In genomic region chr11:49083808-49084207, GRCm38 (mm10) we compare ENCODE assay signal across 27 mouse cellular contexts. TPM values are rescaled to one million over a fixed set of nuclear protein-coding genes. Genes with fewer than 3 reads are reported as not detected.
A peak's percentile ranks its signal among the peaks of the same experiment; 100 is the strongest.
DNase-seq lines count a peak whose midpoint lies in the region; ATAC-seq and TF ChIP-seq lines count a peak whose summit lies in the region.
"Had no signal": no experiment of that assay in that cellular context is flagged by ENCODE, and none has a peak within 500 bp of the region (broad histone marks: within the 10 kb centered on the region; RNA-seq: fewer than 3 reads in every experiment).

No protein-coding gene starts in this region.

- no peak overlapping the region for H3K9ac ChIP-seq in heart, postnatal 0 days (replicated peaks; ENCODE audit: low read depth, low read length)
- no peak overlapping the region for H3K9ac ChIP-seq in heart, embryonic 12.5 days
- H3K9ac ChIP-seq in liver, embryonic 12.5 days = peak overlapping the region; percentile 32; the same call in 1 of the 2 replicates
- H3K9ac ChIP-seq: heart, embryonic 15.5 days; midbrain, embryonic 12.5 days; neural tube, embryonic 12.5 days had no signal

- no peak overlapping the region for H3K4me3 ChIP-seq in heart, postnatal 0 days (ENCODE audit: low read depth, low read length)
- no peak overlapping the region for H3K4me3 ChIP-seq in heart, embryonic 12.5 days
- H3K4me3 ChIP-seq in liver, embryonic 12.5 days = no peak overlapping the region
- H3K4me3 ChIP-seq: heart, embryonic 15.5 days; left cerebral cortex, adult 2 months; midbrain, embryonic 12.5 days; neural tube, embryonic 12.5 days had no signal

- H3K4me2 ChIP-seq in heart, postnatal 0 days (ENCODE audit: low read depth, low read length) = no peak overlapping the region
- no peak overlapping the region for H3K4me2 ChIP-seq in heart, embryonic 12.5 days
- peak overlapping the region; percentile 28; the same call in 1 of the 2 replicates for H3K4me2 ChIP-seq in liver, embryonic 12.5 days
- H3K4me2 ChIP-seq: heart, embryonic 15.5 days; midbrain, embryonic 12.5 days; neural tube, embryonic 12.5 days had no signal

- no peaks in the 10 kb centered on the region for H3K27me3 ChIP-seq in heart, postnatal 0 days (ENCODE audit: control insufficient read depth, insufficient read depth, low read length)
- no peaks in the 10 kb centered on the region for H3K27me3 ChIP-seq in heart, embryonic 12.5 days (replicated peaks)
- H3K27me3 ChIP-seq in liver, embryonic 12.5 days (replicated peaks) = no peaks in the 10 kb centered on the region
- H3K27me3 ChIP-seq: heart, embryonic 15.5 days; midbrain, embryonic 12.5 days had no signal

- no peak for TF ChIP-seq CTCF in heart, postnatal 0 days (IDR thresholded peaks at IDR 0.05; ENCODE audit: low read depth)

- no peak for DNase-seq in heart, postnatal 0 days (ENCODE audit: low spot score)
- peak; percentile 55 for DNase-seq in MEL-GATA-1-ER (ENCODE audit: extremely low read depth, low read depth)
- DNase-seq in frontal cortex, postnatal 14 days (ENCODE audit: low spot score in 2 of 2) = no peak
- DNase-seq in left cerebral cortex, adult 11 months (ENCODE audit: low spot score) = no peak
- no peak for DNase-seq in retina, postnatal 1 day
- DNase-seq: adrenal gland, postnatal 10 days; cerebellum, adult 9-11 months; embryo, embryonic 11 days; heart, adult 18-20 months; kidney, adult 2 months; kidney, postnatal 25 days; left cerebral cortex, postnatal 4 days; lung, postnatal 14 days; right cerebral cortex, postnatal 14 days; spleen, adult 18-20 months had no signal

- TF ChIP-seq EP300 in heart, postnatal 0 days (IDR thresholded peaks at IDR 0.05; ENCODE audit: low read depth) = no peak

- H3K36me3 ChIP-seq in heart, postnatal 0 days (replicated peaks; ENCODE audit: control insufficient read depth, insufficient read depth, low read length) = no peaks in the 10 kb centered on the region
- H3K36me3 ChIP-seq in heart, embryonic 12.5 days = no peaks in the 10 kb centered on the region
- no peaks in the 10 kb centered on the region for H3K36me3 ChIP-seq in liver, embryonic 12.5 days
- H3K36me3 ChIP-seq: heart, embryonic 15.5 days; midbrain, embryonic 12.5 days; neural tube, embryonic 12.5 days had no signal

- H3K4me1 ChIP-seq in heart, postnatal 0 days (ENCODE audit: control insufficient read depth, insufficient read depth) = peaks cover 7% of the 10 kb centered on the region; the same call in 1 of the 2 replicates
- H3K4me1 ChIP-seq in heart, embryonic 12.5 days (replicated peaks) = 0 out of 2 replicates have a peak, but pooled peaks cover 9% of the 10 kb centered on the region
- H3K4me1 ChIP-seq in liver, embryonic 12.5 days = peaks cover 84% of the 10 kb centered on the region
- H3K4me1 ChIP-seq: neural tube, embryonic 12.5 days had no signal

- ATAC-seq in heart, postnatal 0 days (ENCODE audit: insufficient read depth, low read depth) = no peak; the same call in 1 of the 2 replicates
- ATAC-seq in heart, embryonic 12.5 days (ENCODE audit: insufficient number of reproducible peaks, low FRiP score) = no peak
- peak; percentile 51 for ATAC-seq in liver, embryonic 12.5 days
- peak; percentile 27 for ATAC-seq in megakaryocyte progenitor cell, adult 5-6 weeks (replicated peaks; ENCODE audit: poor library complexity)

- H3K9me3 ChIP-seq in heart, postnatal 0 days (replicated peaks; ENCODE audit: control insufficient read depth, low read length) = no peaks in the 10 kb centered on the region
- no peaks in the 10 kb centered on the region for H3K9me3 ChIP-seq in heart, embryonic 12.5 days (replicated peaks)
- H3K9me3 ChIP-seq in liver, embryonic 12.5 days (replicated peaks) = no peaks in the 10 kb centered on the region
- H3K9me3 ChIP-seq: heart, embryonic 15.5 days; midbrain, embryonic 12.5 days; neural tube, embryonic 12.5 days had no signal

- 65% methylated on average over 3 of the region's 3 CpGs for WGBS in heart, postnatal 0 days
- 74% methylated on average over 3 of the region's 3 CpGs for WGBS in heart, embryonic 12.5 days
- 18% methylated on average over 3 of the region's 3 CpGs for WGBS in liver, embryonic 12.5 days (ENCODE audit: insufficient replicate concordance)

- peak overlapping the region; percentile 55; the same call in 1 of the 2 replicates for H3K27ac ChIP-seq in heart, postnatal 0 days (ENCODE audit: low read depth)
- H3K27ac ChIP-seq in heart, embryonic 12.5 days (ENCODE audit: poor library complexity, severe bottlenecking) = no peak overlapping the region
- H3K27ac ChIP-seq in liver, embryonic 12.5 days = peak overlapping the region; percentile 94
- H3K27ac ChIP-seq: heart, embryonic 15.5 days; left cerebral cortex, adult 2 months; midbrain, embryonic 12.5 days; neural tube, embryonic 12.5 days had no signal

RNA-seq across cellular contexts. Expression of gene Ifi47, which starts 7.4 kb away (rescaled TPM):
- 2.0 and 2.1 TPM in 2 replicates for total RNA-seq in heart, postnatal 0 days (2014; rRNA removed; ENCODE audit: low replicate concordance)
- 1.4 and 1.8 TPM in 2 replicates for polyA plus RNA-seq in heart, postnatal 0 days (2015; fragmentation: Nextera tagmentation; extraction: Ambion mirVana)
- 0.55 and 0.68 TPM in 2 replicates for polyA plus RNA-seq in heart, embryonic 12.5 days (2016; fragmentation: Nextera tagmentation; extraction: Ambion mirVana)
- polyA plus RNA-seq in liver, embryonic 12.5 days (2016; fragmentation: Nextera tagmentation; extraction: Ambion mirVana) = 7.0 and 7.2 TPM in 2 replicates
- 129 and 147 TPM in 2 replicates for total RNA-seq in megakaryocyte progenitor cell, adult 5-6 weeks (2015)
- 54.3 and 57.2 TPM in 2 replicates for total RNA-seq in megakaryocyte progenitor cell, adult 5-6 weeks (2017)

RNA-seq across cellular contexts. Expression of gene Tgtp2, which starts 19.8 kb away (rescaled TPM):
- 0.08 TPM in 1 of 2 replicates, not detected in the other for total RNA-seq in heart, postnatal 0 days (2014; rRNA removed; ENCODE audit: low replicate concordance)
- 0.36 and 0.54 TPM in 2 replicates for polyA plus RNA-seq in heart, postnatal 0 days (2015; fragmentation: Nextera tagmentation; extraction: Ambion mirVana)
- not detected in 2 replicates for polyA plus RNA-seq in heart, embryonic 12.5 days (2016; fragmentation: Nextera tagmentation; extraction: Ambion mirVana)
- 0.12 and 0.15 TPM in 2 replicates for polyA plus RNA-seq in liver, embryonic 12.5 days (2016; fragmentation: Nextera tagmentation; extraction: Ambion mirVana)
- 16.8 and 24.5 TPM in 2 replicates for total RNA-seq in megakaryocyte progenitor cell, adult 5-6 weeks (2015)
- total RNA-seq in megakaryocyte progenitor cell, adult 5-6 weeks (2017) = 56.3 and 82.0 TPM in 2 replicates
- total RNA-seq: left cerebral cortex, postnatal 4 days had no signal
- polyA plus RNA-seq: hindbrain, embryonic 11.5 days; neural tube, embryonic 12.5 days had no signal

RNA-seq across cellular contexts. Expression of gene Olfr1396, which starts 30.9 kb away (rescaled TPM):
- 20.3 TPM in 1 of 2 replicates, not detected in the other for total RNA-seq in heart, postnatal 0 days (2014; rRNA removed; ENCODE audit: low replicate concordance)
- 0.45 and 0.59 TPM in 2 replicates for polyA plus RNA-seq in heart, postnatal 0 days (2015; fragmentation: Nextera tagmentation; extraction: Ambion mirVana)
- polyA plus RNA-seq in heart, embryonic 12.5 days (2016; fragmentation: Nextera tagmentation; extraction: Ambion mirVana) = not detected in 2 replicates
- not detected in 2 replicates for polyA plus RNA-seq in liver, embryonic 12.5 days (2016; fragmentation: Nextera tagmentation; extraction: Ambion mirVana)
- total RNA-seq in megakaryocyte progenitor cell, adult 5-6 weeks (2015) = not detected in 2 replicates
- total RNA-seq in megakaryocyte progenitor cell, adult 5-6 weeks (2017) = not detected in 2 replicates
- total RNA-seq: gastrocnemius, adult 8-10 months; layer of hippocampus, adult 8-10 months; left cerebral cortex, adult 2 months; left cerebral cortex, postnatal 4 days; monocyte, adult 5-6 weeks had no signal
- polyA plus RNA-seq: hindbrain, embryonic 11.5 days; midbrain, embryonic 12.5 days; neural tube, embryonic 12.5 days; stomach, embryonic 16.5 days had no signal

RNA-seq across cellular contexts. Expression of gene 9930111J21Rik2, which starts 32.8 kb away (rescaled TPM):
- 2.7 and 8.2 TPM in 2 replicates for total RNA-seq in heart, postnatal 0 days (2014; rRNA removed; ENCODE audit: low replicate concordance)
- 1.1 and 1.2 TPM in 2 replicates for polyA plus RNA-seq in heart, postnatal 0 days (2015; fragmentation: Nextera tagmentation; extraction: Ambion mirVana)
- 0.23 and 0.24 TPM in 2 replicates for polyA plus RNA-seq in heart, embryonic 12.5 days (2016; fragmentation: Nextera tagmentation; extraction: Ambion mirVana)
- polyA plus RNA-seq in liver, embryonic 12.5 days (2016; fragmentation: Nextera tagmentation; extraction: Ambion mirVana) = 0.71 and 0.88 TPM in 2 replicates
- 26.0 and 37.5 TPM in 2 replicates for total RNA-seq in megakaryocyte progenitor cell, adult 5-6 weeks (2015)
- total RNA-seq in megakaryocyte progenitor cell, adult 5-6 weeks (2017) = 25.2 and 29.4 TPM in 2 replicates

RNA-seq across cellular contexts. Expression of gene Olfr1395, which starts 58.3 kb away (rescaled TPM):
- total RNA-seq in heart, postnatal 0 days (2014; rRNA removed; ENCODE audit: low replicate concordance) = not detected in 2 replicates
- polyA plus RNA-seq in heart, postnatal 0 days (2015; fragmentation: Nextera tagmentation; extraction: Ambion mirVana) = not detected in 2 replicates
- not detected in 2 replicates for polyA plus RNA-seq in heart, embryonic 12.5 days (2016; fragmentation: Nextera tagmentation; extraction: Ambion mirVana)
- polyA plus RNA-seq in liver, embryonic 12.5 days (2016; fragmentation: Nextera tagmentation; extraction: Ambion mirVana) = not detected in 2 replicates
- total RNA-seq in megakaryocyte progenitor cell, adult 5-6 weeks (2015) = not detected in 2 replicates
- not detected in 2 replicates for total RNA-seq in megakaryocyte progenitor cell, adult 5-6 weeks (2017)
- total RNA-seq: adrenal gland, postnatal 10 days; gastrocnemius, adult 8-10 months; heart, adult 18-20 months; layer of hippocampus, adult 8-10 months; left cerebral cortex, adult 2 months; left cerebral cortex, postnatal 4 days; monocyte, adult 5-6 weeks had no signal
- polyA plus RNA-seq: heart, embryonic 15.5 days; hindbrain, embryonic 11.5 days; kidney, adult 2 months; midbrain, embryonic 12.5 days; neural tube, embryonic 12.5 days; stomach, embryonic 16.5 days had no signal

Comparison
In these comparisons a context has a peak if more than half of its experiments do, and no peak if none do; other contexts are left out.
1. ATAC-seq: peak in liver, embryonic 12.5 days (single experiment) and megakaryocyte progenitor cell, adult 5-6 weeks (single experiment); none in heart, postnatal 0 days (single experiment) and heart, embryonic 12.5 days (single experiment).